Mouse (Mus musculus): ENCODE results near the gene Arf1.

The Arf1 gene

GRCm38 (mm10) chr11:59201216-59202002 lies 26.7 kb downstream of the Arf1 start:
- in situ Hi-C loops (cut with MboI, MseI) = loop anchor here (10.0 to 25.0 kb wide), 2 partner anchors 277 to 1539 kb away; no protein-coding TSS in a partner anchor

GRCm38 (mm10) chr11:59196230-59196629 lies 31.8 kb downstream of the Arf1 start:
- in situ Hi-C loops (cut with MboI, MseI) = no loop called here

- in situ Hi-C loops (cut with MboI, MseI) = no loop called here
Observed at GRCm38 (mm10) chr11:59192059-59192386, 36.0 kb downstream of the Arf1 start, which contains the start of gene Guk1. Gene Guk1, minus strand, starts transcription at chr11:59192212.

DNA sequence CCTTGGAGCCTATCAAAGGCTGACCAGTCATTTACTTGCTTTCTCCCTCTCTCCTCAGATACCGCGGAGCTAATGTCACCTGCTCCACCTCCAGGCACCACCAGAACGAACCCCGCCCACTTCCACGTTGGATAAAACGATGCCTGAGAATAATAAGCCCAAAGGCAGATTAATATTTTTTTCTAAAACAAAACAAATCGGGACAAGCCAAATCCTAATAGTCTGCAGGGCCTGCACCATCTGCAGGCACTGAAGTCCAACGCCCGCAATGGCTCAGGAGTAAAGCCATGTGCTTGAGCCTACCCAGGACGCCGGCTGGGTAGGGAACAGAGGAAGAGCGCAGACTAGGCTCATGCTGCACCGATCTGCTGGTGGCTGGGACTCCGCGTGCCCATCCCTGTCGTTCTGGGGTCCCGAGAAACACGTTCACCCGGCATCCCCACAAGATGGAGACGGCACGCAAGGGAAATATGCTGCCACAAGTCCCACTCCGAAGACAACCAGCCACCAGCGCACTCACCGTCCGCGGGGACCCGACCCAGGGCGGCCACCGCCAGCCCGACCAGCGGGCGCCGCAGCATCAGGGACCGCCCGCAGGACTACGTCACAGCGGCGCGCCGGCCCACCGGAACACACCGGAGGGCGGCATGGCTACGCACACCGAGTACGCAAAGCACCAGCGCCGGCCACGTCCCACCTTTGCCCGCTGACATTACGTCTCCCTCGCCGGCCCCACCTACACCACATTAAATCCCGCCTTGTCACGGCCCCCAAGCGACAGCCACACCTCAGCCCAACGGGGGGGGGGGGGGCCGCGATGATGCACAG lies 36.6 kb downstream of the Arf1 start:
- in situ Hi-C loops (cut with MboI, MseI) = no loop called here

- in situ Hi-C loops (cut with MboI, MseI) = no loop called here
Observed at GRCm38 (mm10) chr11:59187706-59188105, 40.4 kb downstream of the Arf1 start.

DNA sequence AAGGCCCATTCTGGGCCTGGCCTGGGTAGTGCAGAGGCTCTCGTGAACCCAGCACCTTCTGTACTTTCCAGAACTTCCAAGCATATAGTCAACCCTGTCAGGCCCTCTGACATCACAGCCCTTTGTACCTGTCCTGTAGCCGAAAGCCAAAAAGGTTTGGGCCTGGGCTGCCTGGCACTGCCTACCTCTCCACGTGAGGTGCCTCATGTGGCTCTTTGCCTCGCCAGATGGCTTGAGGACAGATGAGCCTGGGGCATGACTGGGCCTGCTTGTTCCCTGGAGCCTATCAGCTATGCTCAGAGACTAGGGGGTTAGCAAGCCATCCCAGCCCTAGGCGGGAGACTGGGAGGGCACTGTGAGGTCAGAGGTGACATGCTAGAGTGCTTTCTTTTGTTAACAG lies 42.6 kb downstream of the Arf1 start:
- in situ Hi-C loops (cut with MboI, MseI) = no loop called here

- in situ Hi-C loops (cut with MboI, MseI) = loop anchor here (5.0 kb wide), 1 partner anchor 77 kb away; no protein-coding TSS in a partner anchor
Observed at GRCm38 (mm10) chr11:59183821-59184220, 44.2 kb downstream of the Arf1 start.

GRCm38 (mm10) chr11:59182864-59183331 lies 45.2 kb downstream of the Arf1 start, which contains the start of gene Gjc2:
Gene Gjc2, minus strand, starts transcription at chr11:59183213.
- in situ Hi-C loops (cut with MboI, MseI) = loop anchor here (5.0 kb wide), 1 partner anchor 76 kb away; no protein-coding TSS in a partner anchor

DNA sequence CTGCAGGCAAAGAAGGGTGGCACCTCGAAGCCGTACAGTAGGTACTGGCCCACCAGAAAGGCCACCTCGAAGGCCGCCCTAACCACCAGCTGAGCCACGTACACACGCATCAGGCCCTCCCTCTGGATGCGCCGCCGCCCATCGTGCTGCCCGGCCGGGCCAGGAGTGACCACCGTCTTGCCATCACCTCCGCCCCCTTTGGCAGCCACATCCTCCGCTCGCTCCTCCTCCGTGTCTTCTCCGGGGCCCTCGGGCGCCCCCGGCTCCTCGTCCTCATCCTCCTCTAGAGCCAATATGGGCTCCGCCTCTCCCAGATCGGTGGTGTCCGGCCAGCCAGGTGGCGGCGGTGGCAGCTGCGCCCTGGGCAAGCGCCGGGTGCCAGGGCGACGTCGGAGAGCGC lies 51.1 kb downstream of the Arf1 start:
- in situ Hi-C loops (cut with MboI, MseI) = no loop called here

GRCm38 (mm10) chr11:59176475-59176874 lies 51.6 kb downstream of the Arf1 start:
- in situ Hi-C loops (cut with MboI, MseI) = no loop called here

DNA sequence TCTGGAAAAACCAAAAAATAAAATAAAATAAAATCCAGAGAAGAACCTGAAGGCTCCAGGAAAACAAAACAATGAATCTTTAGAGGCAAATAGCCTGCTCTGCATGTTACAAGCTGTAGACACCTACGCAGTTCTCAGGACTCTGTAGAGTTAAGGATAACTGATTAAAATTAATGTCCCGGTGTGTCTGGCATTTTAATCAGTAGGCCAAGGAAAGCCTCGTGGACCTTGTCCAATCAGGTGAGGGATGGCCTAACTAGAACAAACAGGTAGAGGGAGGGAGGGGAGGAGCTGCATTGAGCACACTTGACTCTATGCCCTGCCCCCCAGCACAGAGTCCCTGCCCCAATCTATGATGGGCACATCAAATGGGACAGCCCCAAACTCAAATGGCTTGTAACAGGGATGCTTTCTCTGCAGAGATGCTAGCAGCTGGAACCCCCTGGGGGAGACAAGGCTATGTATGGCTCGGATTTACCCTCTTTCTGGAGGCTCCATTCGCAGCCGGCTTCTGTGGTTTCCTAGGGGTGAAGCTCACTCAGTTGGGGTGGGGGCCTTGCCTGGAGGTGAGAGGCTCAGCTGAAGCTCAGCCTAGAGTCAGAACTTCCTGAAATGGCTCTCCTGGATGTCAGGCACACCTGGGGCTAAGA lies 53.8 kb downstream of the Arf1 start:
- in situ Hi-C loops (cut with MboI, MseI) = no loop called here

DNA sequence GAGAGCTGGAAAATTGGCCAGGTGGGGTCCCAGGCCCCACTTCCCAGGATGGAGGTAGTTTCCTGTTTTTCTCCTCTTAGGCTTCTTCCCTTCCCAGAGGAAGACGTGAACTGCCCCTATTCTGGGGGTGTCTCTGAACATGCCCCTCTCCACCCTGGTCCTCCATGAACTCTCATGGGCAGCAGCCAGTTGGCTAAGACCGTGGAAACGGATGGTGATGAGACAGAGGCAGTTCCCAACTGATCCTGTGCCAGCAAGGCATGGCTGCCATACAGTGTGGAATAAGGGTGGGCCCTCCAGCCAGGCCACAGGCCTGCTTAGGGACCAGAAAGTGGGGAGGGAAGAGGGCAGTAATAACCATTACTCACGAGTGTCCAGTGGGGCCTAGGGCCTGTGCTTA lies 57.5 kb downstream of the Arf1 start:
- in situ Hi-C loops (cut with MboI, MseI) = no loop called here

- in situ Hi-C loops (cut with MboI, MseI) = no loop called here
Observed at GRCm38 (mm10) chr11:59169807-59170206, 58.3 kb downstream of the Arf1 start.

GRCm38 (mm10) chr11:59165616-59166241 lies 62.3 kb downstream of the Arf1 start:
- in situ Hi-C loops (cut with MboI, MseI) = no loop called here

GRCm38 (mm10) chr11:59164384-59164783 lies 63.7 kb downstream of the Arf1 start:
- in situ Hi-C loops (cut with MboI, MseI) = no loop called here

- in situ Hi-C loops (cut with MboI, MseI) = no loop called here
Observed at GRCm38 (mm10) chr11:59163255-59164236, 64.5 kb downstream of the Arf1 start, which contains the start of gene Iba57. Gene Iba57, minus strand, starts transcription at chr11:59163739.

DNA sequence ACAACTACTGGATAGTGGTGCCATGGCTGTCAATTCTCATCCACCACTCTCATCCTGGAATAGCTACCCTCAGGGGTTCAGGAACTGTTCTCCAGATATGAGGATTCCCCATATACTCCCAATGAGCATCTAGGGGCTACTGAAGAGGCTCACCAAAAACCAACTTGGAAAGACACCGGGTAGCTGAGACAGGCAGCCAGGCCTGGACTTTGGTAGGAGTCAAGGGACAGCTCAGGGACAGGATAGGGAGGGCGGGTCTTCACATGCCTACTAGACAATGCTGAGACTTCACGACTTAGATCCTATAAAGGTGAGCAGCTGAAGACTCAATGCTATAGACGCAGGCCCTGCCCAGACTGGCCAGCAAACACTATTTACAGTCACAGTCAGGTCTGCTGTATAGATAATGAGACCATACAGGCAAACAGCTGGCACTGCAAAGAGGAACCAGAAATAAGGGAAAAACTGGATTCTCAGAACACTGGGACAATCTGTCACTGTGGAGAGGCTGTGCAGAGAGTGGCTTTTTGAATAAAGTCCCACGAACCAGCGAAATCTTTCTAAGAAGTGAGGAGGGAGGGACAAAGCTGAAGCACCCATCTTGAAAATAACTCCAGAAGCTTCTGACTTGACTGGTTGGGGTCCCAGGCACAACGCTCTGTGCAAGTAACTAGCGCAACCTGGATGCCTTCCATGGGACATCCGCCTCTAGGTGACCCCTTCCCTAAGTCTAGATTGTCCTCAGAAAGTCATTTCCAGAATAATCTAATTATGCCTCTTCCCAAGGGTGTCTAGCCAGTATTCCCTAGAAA lies 65.4 kb downstream of the Arf1 start:
- in situ Hi-C loops (cut with MboI, MseI) = no loop called here

All from regulatory T cell (primary cell).